Mouse (Mus musculus): ENCODE measurements around the gene Eif1ad.
"Not testable (repeated sequence)": the region's sequence is repeated elsewhere in the genome, so short reads cannot be mapped to it uniquely, and the experiment has no call there.

Eif1ad gene

GRCm38 (mm10) chr19:5366175-5367052 lies at the start of gene Eif1ad:
Gene Eif1ad, plus strand, starts transcription at chr19:5366741.
- DNase-seq (ENCODE audit: low spot score in 2 of 2) = peak; percentile 88 to 91

- DNase-seq (ENCODE audit: low spot score in 2 of 2) = peak; percentile 13 to 27
Observed at GRCm38 (mm10) chr19:5323801-5324200, 42.7 kb upstream of the Eif1ad start.

- DNase-seq (ENCODE audit: low spot score in 2 of 2) = no peak
Observed at GRCm38 (mm10) chr19:5327970-5328369, 38.6 kb upstream of the Eif1ad start.

- DNase-seq (ENCODE audit: low spot score in 2 of 2) = no peak
Observed at GRCm38 (mm10) chr19:5334741-5335140, 31.8 kb upstream of the Eif1ad start.

GRCm38 (mm10) chr19:5335441-5335840 lies 31.1 kb upstream of the Eif1ad start, which contains the start of gene Catsper1:
Gene Catsper1, plus strand, starts transcription at chr19:5335741.
- DNase-seq (ENCODE audit: low spot score in 2 of 2) = no peak

- peak; percentile 45 to 64 for DNase-seq (ENCODE audit: low spot score in 2 of 2)
Observed at GRCm38 (mm10) chr19:5337975-5338374, 28.6 kb upstream of the Eif1ad start.

GRCm38 (mm10) chr19:5341360-5341759 lies 25.2 kb upstream of the Eif1ad start:
- DNase-seq (ENCODE audit: low spot score in 2 of 2) = no peak

- DNase-seq (ENCODE audit: low spot score in 2 of 2) = no peak
Observed at GRCm38 (mm10) chr19:5345297-5346131, 21.0 kb upstream of the Eif1ad start.

- no peak for DNase-seq (ENCODE audit: low spot score in 2 of 2)
Observed at GRCm38 (mm10) chr19:5348064-5348463, 18.5 kb upstream of the Eif1ad start.

GRCm38 (mm10) chr19:5348526-5349501 lies 17.7 kb upstream of the Eif1ad start:
- DNase-seq (ENCODE audit: low spot score in 2 of 2) = no peak

- DNase-seq (ENCODE audit: low spot score in 2 of 2) = not testable (repeated sequence)
Observed at GRCm38 (mm10) chr19:5349502-5349873, 17.1 kb upstream of the Eif1ad start, which contains the start of gene Cst6. Gene Cst6, minus strand, starts transcription at chr19:5349574.

- DNase-seq (ENCODE audit: low spot score in 2 of 2) = no peak
Observed at GRCm38 (mm10) chr19:5353609-5354008, 12.9 kb upstream of the Eif1ad start.

GRCm38 (mm10) chr19:5356080-5356479 lies 10.5 kb upstream of the Eif1ad start:
- no peak for DNase-seq (ENCODE audit: low spot score in 2 of 2)

- no peak for DNase-seq (ENCODE audit: low spot score in 2 of 2)
Observed at GRCm38 (mm10) chr19:5362186-5362585, 4.4 kb upstream of the Eif1ad start.

- no peak for DNase-seq (ENCODE audit: low spot score in 2 of 2)
Observed at GRCm38 (mm10) chr19:5364124-5364523, 2.4 kb upstream of the Eif1ad start.

- no peak for DNase-seq (ENCODE audit: low spot score in 2 of 2)
Observed at GRCm38 (mm10) chr19:5365751-5366150, 790 bp upstream of the Eif1ad start.

- no peak for DNase-seq (ENCODE audit: low spot score in 2 of 2)
Observed at GRCm38 (mm10) chr19:5367053-5367359, 465 bp downstream of the Eif1ad start, which contains the start of gene Banf1. Gene Banf1, minus strand, starts transcription at chr19:5367168.

- DNase-seq (ENCODE audit: low spot score in 2 of 2) = no peak
Observed at GRCm38 (mm10) chr19:5367455-5367854, 914 bp downstream of the Eif1ad start.

- no peak for DNase-seq (ENCODE audit: low spot score in 2 of 2)
Observed at GRCm38 (mm10) chr19:5370932-5371331, 4.4 kb downstream of the Eif1ad start.

GRCm38 (mm10) chr19:5372724-5373123 lies 6.2 kb downstream of the Eif1ad start:
- DNase-seq (ENCODE audit: low spot score in 2 of 2) = no peak

GRCm38 (mm10) chr19:5374177-5374576 lies 7.6 kb downstream of the Eif1ad start:
- DNase-seq (ENCODE audit: low spot score in 2 of 2) = no peak
